Mouse (Mus musculus) embryonic facial prominence, embryonic 10.5 days (tissue): ENCODE measurements around the gene Pde4d. TPM values are rescaled to one million over a fixed set of nuclear protein-coding genes. Genes with fewer than 3 reads are reported as not detected.

Experiments
- DNase-seq: peaks from one replicate; pipeline ENCODE4 v3.0.0-alpha.2; 2017; ENCODE audit warnings: low spot score
- H3K27ac ChIP-seq: fragments of 300-500 bp; sonication (generic); replicated peaks from 2 replicates; pipeline ENCODE4 v1.5.1; 2016; ENCODE audit warnings: mild to moderate bottlenecking
- H3K27me3 ChIP-seq: fragments of 300-500 bp; sonication (generic); replicated peaks from 2 replicates; pipeline ENCODE4 v1.6.1; 2016; ENCODE audit warnings: low read depth, mild to moderate bottlenecking; ENCODE audit not compliant: poor library complexity, severe bottlenecking
- H3K36me3 ChIP-seq: fragments of 300-500 bp; sonication (generic); replicated peaks from 2 replicates; pipeline ENCODE4 v1.6.1; 2016; ENCODE audit warnings: mild to moderate bottlenecking, moderate library complexity
- H3K4me1 ChIP-seq: fragments of 300-500 bp; sonication (generic); 2 replicates; pipeline ENCODE4 v1.6.1; 2016
- H3K4me3 ChIP-seq: fragments of 300-500 bp; sonication (generic); 2 replicates; pipeline ENCODE4 v1.5.1; 2016; ENCODE audit warnings: mild to moderate bottlenecking, moderate library complexity
- H3K9me3 ChIP-seq: fragments of 300-500 bp; sonication (generic); 2 replicates; pipeline ENCODE4 v1.6.1; 2016; ENCODE audit warnings: mild to moderate bottlenecking
- WGBS: fragments of 180-500 bp; shearing (Covaris S2); methylation state at CpG from one replicate; pipeline ENCODE4 v1.1.7; 2016; 5-methylcytosine and 5-hydroxymethylcytosine counted together
- polyA plus RNA-seq: library from polyadenylated mRNA; unstranded; fragments of >200 nt; fragmentation: Nextera tagmentation; extraction: Ambion mirVana; gene quantifications from 2 replicates; pipeline ENCODE4 v1.2.1, GENCODE M21; 2016

Gene Pde4d
- polyA plus RNA-seq, 1 experiment from 2014 or later: 19.7 TPM

- Histone ChIP-seq H3K27me3 (no peaks in the 10 kb centered on the region), H3K4me1 (peaks cover 48% of the 10 kb centered on the region), H3K4me3 (no peak overlapping the region), H3K27ac (no peak overlapping the region), H3K36me3 (no peaks in the 10 kb centered on the region), H3K9me3 (no peaks in the 10 kb centered on the region)
- 75% methylated on average over 5 of the region's 5 CpGs for WGBS
- DNase-seq: no peak
These were observed 782.8 kb downstream of the Pde4d start for GRCm38 (mm10) chr13:109232531-109232930.

GRCm38 (mm10) chr13:109233911-109234613 is 784.3 kb downstream of the Pde4d start:
- 33% methylated on average over 5 of the region's 5 CpGs for WGBS
- Histone ChIP-seq H3K4me3 (no peak overlapping the region), H3K4me1 (peaks cover 48% of the 10 kb centered on the region), H3K36me3 (no peaks in the 10 kb centered on the region), H3K27me3 (no peaks in the 10 kb centered on the region), H3K9me3 (no peaks in the 10 kb centered on the region), H3K27ac (peak overlapping the region; percentile 76)
- peak; percentile 43 for DNase-seq

- WGBS: 82% methylated on average over 4 of the region's 4 CpGs
- H3K27me3 ChIP-seq: no peaks in the 10 kb centered on the region
- H3K36me3 ChIP-seq: no peaks in the 10 kb centered on the region
- no peak overlapping the region for H3K27ac ChIP-seq
- DNase-seq: no peak
- H3K4me3 ChIP-seq: no peak overlapping the region
- peaks cover 35% of the 10 kb centered on the region for H3K4me1 ChIP-seq
- H3K9me3 ChIP-seq: no peaks in the 10 kb centered on the region
These were observed 786.3 kb downstream of the Pde4d start for GRCm38 (mm10) chr13:109236047-109236446.

GRCm38 (mm10) chr13:109238670-109239069 is 788.9 kb downstream of the Pde4d start:
- Histone ChIP-seq H3K27ac (no peak overlapping the region), H3K27me3 (no peaks in the 10 kb centered on the region), H3K36me3 (no peaks in the 10 kb centered on the region), H3K4me1 (peaks cover 16% of the 10 kb centered on the region), H3K9me3 (no peaks in the 10 kb centered on the region), H3K4me3 (no peak overlapping the region)
- DNase-seq: no peak
- WGBS: 67% methylated on average over 4 of the region's 4 CpGs

- Histone ChIP-seq H3K27ac (no peak overlapping the region), H3K36me3 (no peaks in the 10 kb centered on the region), H3K27me3 (no peaks in the 10 kb centered on the region), H3K4me1 (peaks cover 9% of the 10 kb centered on the region), H3K9me3 (no peaks in the 10 kb centered on the region), H3K4me3 (no peak overlapping the region)
- WGBS: 66% methylated on average over 11 of the region's 11 CpGs
- peak; percentile 43 for DNase-seq
These were observed 789.5 kb downstream of the Pde4d start for GRCm38 (mm10) chr13:109239296-109239695.

GRCm38 (mm10) chr13:109242456-109243050 is 792.8 kb downstream of the Pde4d start:
- no peaks in the 10 kb centered on the region for H3K9me3 ChIP-seq
- no peaks in the 10 kb centered on the region for H3K36me3 ChIP-seq
- H3K4me1 ChIP-seq: peaks cover 3% of the 10 kb centered on the region; the same call in 1 of the 2 replicates
- H3K27ac ChIP-seq: no peak overlapping the region
- 74% methylated on average over 9 of the region's 9 CpGs for WGBS
- no peaks in the 10 kb centered on the region for H3K27me3 ChIP-seq
- H3K4me3 ChIP-seq: no peak overlapping the region
- DNase-seq: no peak

GRCm38 (mm10) chr13:109243160-109243559 is 793.4 kb downstream of the Pde4d start:
- no peak for DNase-seq
- Histone ChIP-seq H3K4me1 (peaks cover 3% of the 10 kb centered on the region; the same call in 1 of the 2 replicates), H3K9me3 (no peaks in the 10 kb centered on the region), H3K27me3 (no peaks in the 10 kb centered on the region), H3K36me3 (no peaks in the 10 kb centered on the region), H3K4me3 (no peak overlapping the region), H3K27ac (no peak overlapping the region)
- WGBS: 88% methylated on average over 3 of the region's 3 CpGs

- DNase-seq: no peak
- Histone ChIP-seq H3K4me3 (no peak overlapping the region), H3K4me1 (no peaks in the 10 kb centered on the region), H3K27ac (no peak overlapping the region), H3K27me3 (no peaks in the 10 kb centered on the region), H3K9me3 (no peaks in the 10 kb centered on the region), H3K36me3 (no peaks in the 10 kb centered on the region)
- WGBS: 89% methylated on average over 4 of the region's 4 CpGs
These were observed 797.3 kb downstream of the Pde4d start for GRCm38 (mm10) chr13:109247061-109247460.

GRCm38 (mm10) chr13:109249315-109249714 is 799.6 kb downstream of the Pde4d start:
- Histone ChIP-seq H3K27ac (no peak overlapping the region), H3K4me3 (no peak overlapping the region), H3K27me3 (no peaks in the 10 kb centered on the region), H3K4me1 (no peaks in the 10 kb centered on the region), H3K9me3 (no peaks in the 10 kb centered on the region), H3K36me3 (no peaks in the 10 kb centered on the region)
- DNase-seq: no peak

- no peak overlapping the region for H3K4me3 ChIP-seq
- H3K4me1 ChIP-seq: peaks cover 9% of the 10 kb centered on the region
- WGBS: 74% methylated on average over 4 of the region's 4 CpGs
- H3K36me3 ChIP-seq: no peaks in the 10 kb centered on the region
- H3K27ac ChIP-seq: no peak overlapping the region
- no peaks in the 10 kb centered on the region for H3K9me3 ChIP-seq
- no peak for DNase-seq
- H3K27me3 ChIP-seq: no peaks in the 10 kb centered on the region
These were observed 805.9 kb downstream of the Pde4d start for GRCm38 (mm10) chr13:109255634-109256033.

GRCm38 (mm10) chr13:109260220-109260795 is 810.6 kb downstream of the Pde4d start:
- under 1% methylated on average over 23 of the region's 23 CpGs for WGBS
- Histone ChIP-seq H3K4me3 (peak overlapping the region; percentile 69), H3K36me3 (no peaks in the 10 kb centered on the region), H3K9me3 (no peaks in the 10 kb centered on the region), H3K4me1 (peaks cover 33% of the 10 kb centered on the region), H3K27me3 (no peaks in the 10 kb centered on the region), H3K27ac (peak overlapping the region; percentile 93)
- peak; percentile 86 for DNase-seq

GRCm38 (mm10) chr13:109260796-109261516 is 811.2 kb downstream of the Pde4d start:
- DNase-seq: peak; percentile 65
- WGBS: 2% methylated on average over 17 of the region's 17 CpGs

More at GRCm38 (mm10) chr13:109260796-109261516, 811.2 kb downstream of the Pde4d start:
- peak overlapping the region; percentile 69 for H3K4me3 ChIP-seq
- peaks cover 37% of the 10 kb centered on the region for H3K4me1 ChIP-seq
- no peaks in the 10 kb centered on the region for H3K9me3 ChIP-seq
- H3K36me3 ChIP-seq: no peaks in the 10 kb centered on the region
- peak overlapping the region; percentile 93 for H3K27ac ChIP-seq
- H3K27me3 ChIP-seq: no peaks in the 10 kb centered on the region
